Mouse (Mus musculus): ENCODE results near the gene Rtl5. TPM values are rescaled to one million over a fixed set of nuclear protein-coding genes. Genes with fewer than 3 reads are reported as not detected.

Rtl5 gene
- total RNA-seq, 2 experiments from 2014 or later: 1.2 to 2.0 TPM

GRCm38 (mm10) chrX:102019471-102020240, 51.4 kb downstream of the Rtl5 start:
- no peak for DNase-seq
- intact Hi-C loops (cut with DNase I; ENCODE audit: low total_unique reads): no loop called here

DNA sequence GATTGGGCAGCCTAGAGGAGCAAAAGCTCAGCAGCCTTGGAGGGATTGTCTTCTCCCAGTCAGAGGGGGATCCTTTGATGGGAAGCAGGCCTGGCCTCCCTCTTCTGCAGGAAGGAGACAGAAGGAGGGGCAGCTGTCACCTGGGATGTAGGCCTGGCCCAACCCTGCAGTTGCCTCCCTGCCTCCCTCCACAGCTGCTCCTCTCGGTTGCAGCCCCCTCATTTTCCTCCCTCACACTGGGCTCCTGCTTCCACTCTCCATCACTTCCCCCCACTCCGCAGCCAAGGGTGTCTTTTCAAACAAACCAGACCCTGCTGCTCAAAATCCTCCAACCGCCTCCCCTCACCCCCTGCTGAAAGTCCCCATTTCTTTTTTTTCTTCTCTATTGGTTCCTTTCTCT, 52.2 kb downstream of the Rtl5 start:
- intact Hi-C loops (cut with DNase I; ENCODE audit: low total_unique reads): no loop called here
- DNase-seq: no peak

DNA sequence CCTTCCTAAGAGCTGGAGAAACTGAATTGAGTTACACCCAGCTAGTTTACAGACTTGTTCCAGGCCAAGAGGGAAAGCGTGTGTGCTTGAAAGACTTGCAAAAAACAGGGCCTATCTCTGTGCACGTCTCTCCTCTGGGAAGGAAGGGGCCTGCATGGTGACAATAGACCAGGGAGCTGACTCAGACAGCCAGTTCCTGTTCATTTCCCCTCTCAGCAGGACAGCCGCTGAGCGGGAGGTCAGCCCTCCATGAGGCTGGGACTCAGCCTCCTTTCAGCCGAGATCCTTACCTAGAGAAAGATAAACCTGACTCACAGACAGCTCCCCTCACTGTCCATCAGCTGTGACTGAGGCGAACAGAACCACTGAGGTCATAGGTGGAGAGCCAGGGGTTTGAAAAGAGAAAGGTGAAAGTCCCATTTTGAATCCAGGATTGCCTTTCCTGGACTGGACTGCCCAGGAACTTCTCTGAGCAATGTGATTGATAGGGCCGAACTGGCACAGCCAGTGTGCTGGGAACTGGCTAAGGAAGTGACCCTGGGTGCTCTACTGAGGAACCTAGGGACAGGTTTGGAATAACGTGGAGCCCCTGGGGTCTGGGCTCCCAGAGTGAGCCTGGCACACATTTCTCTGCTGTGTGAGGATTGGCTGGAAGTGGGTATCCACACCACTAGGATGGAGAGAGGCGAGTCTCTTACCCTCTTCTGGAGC, 53.7 kb downstream of the Rtl5 start:
- DNase-seq: no peak
- intact Hi-C loops (cut with DNase I; ENCODE audit: low total_unique reads): no loop called here

Other genes with a start within 250 kb of the Rtl5 start
- gene Nhsl2, start 221.9 kb downstream of the Rtl5 start, total RNA-seq (2021): 1 to 10 TPM; 3.7 to 5.6 TPM
- gene Pin4, start 48.1 kb upstream of the Rtl5 start, total RNA-seq (2021): 10 to 100 TPM; 23.9 to 28.3 TPM
- under 1 TPM; 0.69 to 0.88 TPM for gene Ercc6l, start 85.8 kb upstream of the Rtl5 start, total RNA-seq (2021)
- 100 to 1,000 TPM; 766 to 779 TPM for gene Rps4x, start 118.1 kb upstream of the Rtl5 start, total RNA-seq (2021)
- 1 to 10 TPM; 2.1 to 2.5 TPM for gene Cited1, start 180.9 kb upstream of the Rtl5 start, total RNA-seq (2021)